Mouse (Mus musculus) small intestine, adult 2 months (tissue): Measurements from ENCODE around the gene Cpeb3. TPM values are rescaled to one million over a fixed set of nuclear protein-coding genes. Genes with fewer than 3 reads are reported as not detected.

Experiments used
- H3K27ac ChIP-seq: fragments of 200-500 bp; 2 replicates; pipeline ENCODE4 v1.5.1; 2012; ENCODE audit warnings: low read depth, low read length, control low read depth, inconsistent platforms; ENCODE audit not compliant: insufficient read depth
- H3K27me3 ChIP-seq: fragments of 200-500 bp; 2 replicates; pipeline ENCODE4 v1.6.1; 2012; ENCODE audit warnings: mild to moderate bottlenecking, moderate library complexity, low read length, inconsistent platforms; ENCODE audit not compliant: control insufficient read depth, insufficient read depth
- H3K36me3 ChIP-seq: fragments of 200-500 bp; 2 replicates; pipeline ENCODE4 v1.6.1; 2012; ENCODE audit warnings: mild to moderate bottlenecking, low read length, control low read depth, inconsistent platforms; ENCODE audit not compliant: control insufficient read depth, insufficient read depth
- H3K4me1 ChIP-seq: fragments of 200-500 bp; 2 replicates; pipeline ENCODE4 v1.6.1; 2012; ENCODE audit warnings: low read length, inconsistent platforms, mixed read lengths; ENCODE audit not compliant: control insufficient read depth, insufficient read depth, insufficient read length
- H3K4me3 ChIP-seq: fragments of 200-500 bp; 2 replicates; pipeline ENCODE4 v1.5.1; 2012; ENCODE audit warnings: low read depth, mild to moderate bottlenecking, control low read depth, inconsistent platforms, low read length, moderate library complexity
- CTCF ChIP-seq: fragments of 200-500 bp; IDR thresholded peaks from 2 replicates; pipeline ENCODE4 v1.5.1; 2012; ENCODE audit warnings: low read depth, mild to moderate bottlenecking, control low read depth, inconsistent platforms, low read length, moderate library complexity, mixed read lengths; ENCODE audit not compliant: insufficient replicate concordance, insufficient read length; ENCODE audit errors: extremely low read depth
- POLR2A ChIP-seq: fragments of 200-500 bp; IDR thresholded peaks from 2 replicates; pipeline ENCODE4 v1.6.1; 2012; ENCODE audit warnings: low read depth, mild to moderate bottlenecking, control low read depth, inconsistent platforms, low read length, moderate library complexity
- WGBS: fragments of 180-500 bp; shearing (Covaris S2); methylation state at CpG from one replicate; pipeline ENCODE4 v1.1.7; 2018; 5-methylcytosine and 5-hydroxymethylcytosine counted together
- polyA plus RNA-seq: library from polyadenylated mRNA; depleted of rRNA; stranded (reverse); fragments of >200 nt; gene quantifications from 2 replicates; pipeline ENCODE4 v1.2.3, GENCODE M21; 2012

Cpeb3 gene
- polyA plus RNA-seq, 1 experiment = 9.1 TPM

- TF ChIP-seq POLR2A = no peak
- 41% methylated on average over 4 of the region's 4 CpGs for WGBS
- no peak overlapping the region for H3K4me3 ChIP-seq
- no peaks in the 10 kb centered on the region; the same call in 1 of the 2 replicates for H3K4me1 ChIP-seq
- no peaks in the 10 kb centered on the region for H3K27me3 ChIP-seq
- H3K27ac ChIP-seq = no peak overlapping the region
- no peaks in the 10 kb centered on the region for H3K36me3 ChIP-seq
These were observed 19.9 kb downstream of the Cpeb3 start for GRCm38 (mm10) chr19:37188366-37188948.

DNA sequence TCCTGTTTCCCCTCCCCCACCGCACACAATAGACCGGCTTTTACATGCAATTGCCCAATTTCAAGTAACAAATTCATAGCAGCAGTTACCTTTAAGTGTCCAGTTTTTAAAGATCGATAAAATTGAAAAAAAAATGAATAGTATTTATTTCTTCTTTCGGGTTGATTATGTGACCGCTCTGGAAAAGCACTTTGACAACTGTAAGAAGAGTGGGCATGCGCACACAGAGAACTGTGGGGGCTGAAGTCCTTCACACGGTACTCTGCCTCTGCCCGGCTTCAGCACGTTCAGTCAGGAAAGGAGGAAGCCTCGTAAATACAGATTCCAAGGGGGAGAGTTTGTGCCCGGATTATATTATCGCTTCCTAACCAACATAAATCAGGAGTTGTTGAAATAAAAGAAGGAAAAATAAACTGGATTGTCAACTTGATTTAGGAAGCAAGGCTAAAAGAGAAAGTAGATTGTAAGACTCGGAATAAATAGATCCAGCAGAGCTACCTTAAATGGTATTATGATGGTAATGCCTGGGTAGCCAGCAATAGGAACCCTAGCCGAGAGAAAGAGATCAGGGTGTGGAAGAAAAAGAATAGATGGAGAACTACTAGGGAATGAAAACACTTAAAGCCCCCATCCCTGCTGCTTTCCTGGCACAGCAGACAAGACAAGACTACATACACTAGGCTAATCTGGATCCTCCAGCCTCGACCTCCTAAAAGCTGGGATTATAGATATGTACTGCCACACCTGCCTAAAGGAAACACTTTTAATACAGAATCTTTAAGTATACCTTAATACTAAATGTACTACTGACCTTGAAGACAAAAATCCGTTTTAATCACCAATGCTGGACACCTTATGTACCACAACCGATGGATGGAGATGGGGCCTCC is 30.3 kb downstream of the Cpeb3 start:
- TF ChIP-seq POLR2A (no peak), CTCF (no peak)
- no peaks in the 10 kb centered on the region; the same call in 1 of the 2 replicates for H3K4me1 ChIP-seq
- no peaks in the 10 kb centered on the region for H3K27me3 ChIP-seq
- peak overlapping the region; percentile 44; the same call in 1 of the 2 replicates for H3K4me3 ChIP-seq
- H3K27ac ChIP-seq = no peak overlapping the region
- H3K36me3 ChIP-seq = no peaks in the 10 kb centered on the region
- WGBS = 16% methylated on average over 17 of the region's 17 CpGs

- peaks cover 6% of the 10 kb centered on the region; the same call in 1 of the 2 replicates for H3K4me1 ChIP-seq
- no peaks in the 10 kb centered on the region for H3K36me3 ChIP-seq
- 47% methylated on average over 4 of the region's 4 CpGs for WGBS
- peaks cover 2% of the 10 kb centered on the region; the same call in 1 of the 2 replicates for H3K27me3 ChIP-seq
- H3K4me3 ChIP-seq = no peak overlapping the region
- H3K27ac ChIP-seq = no peak overlapping the region
- TF ChIP-seq POLR2A (no peak), CTCF (no peak)
These were observed 31.4 kb downstream of the Cpeb3 start for GRCm38 (mm10) chr19:37176879-37177462.

GRCm38 (mm10) chr19:37175919-37176318 is 32.5 kb downstream of the Cpeb3 start:
- Histone ChIP-seq H3K36me3 (no peaks in the 10 kb centered on the region), H3K27ac (peak overlapping the region; percentile 91; the same call in 1 of the 2 replicates), H3K4me3 (peak overlapping the region; percentile 16; the same call in 1 of the 2 replicates), H3K27me3 (peaks cover 2% of the 10 kb centered on the region; the same call in 1 of the 2 replicates), H3K4me1 (peaks cover 6% of the 10 kb centered on the region; the same call in 1 of the 2 replicates)
- TF ChIP-seq CTCF (no peak), POLR2A (no peak)
- WGBS = 10% methylated on average over 6 of the region's 6 CpGs

GRCm38 (mm10) chr19:37175436-37175805 is 33.0 kb downstream of the Cpeb3 start:
- WGBS = under 1% methylated on average over 12 of the region's 12 CpGs

DNA sequence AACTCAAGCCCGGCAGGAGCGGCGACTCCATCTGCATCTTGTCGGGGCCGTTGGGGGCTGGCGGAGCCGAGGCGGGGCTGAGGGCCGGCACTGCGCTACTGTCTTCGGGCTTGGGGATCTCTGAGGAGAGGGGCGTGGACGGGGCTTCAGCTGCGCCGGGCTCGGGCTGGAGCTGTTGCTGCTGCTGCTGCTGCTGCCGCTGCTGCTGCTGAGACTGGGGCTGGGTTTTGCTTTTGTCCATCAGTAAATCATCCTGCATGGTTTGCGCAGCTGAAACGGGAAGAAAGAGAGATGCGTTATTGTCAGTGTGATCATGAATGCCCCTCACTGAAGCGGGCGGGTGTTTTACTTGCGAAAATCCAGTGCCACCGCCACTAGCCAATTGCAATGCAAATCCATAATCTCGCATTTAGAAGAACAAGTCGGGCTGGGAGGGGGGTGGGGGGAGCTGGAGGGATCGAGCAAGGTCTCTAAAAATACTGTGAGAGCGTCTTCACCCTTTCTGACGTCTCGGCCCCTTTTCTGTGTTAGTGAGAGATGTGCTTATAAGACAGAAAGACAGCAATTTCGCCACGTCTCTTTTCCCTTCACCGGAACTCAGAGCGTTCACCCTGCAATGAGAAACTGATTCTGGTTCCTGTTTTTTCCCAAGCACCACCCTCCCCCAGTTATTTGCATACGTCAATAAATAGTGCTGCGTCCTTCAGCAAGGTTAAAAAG is 33.5 kb downstream of the Cpeb3 start:
- TF ChIP-seq POLR2A = no peak
- no peak for TF ChIP-seq CTCF
- Histone ChIP-seq H3K27ac (peak overlapping the region; percentile 91), H3K36me3 (no peaks in the 10 kb centered on the region; the same call in 1 of the 2 replicates), H3K4me3 (peak overlapping the region; percentile 80), H3K4me1 (peaks cover 6% of the 10 kb centered on the region; the same call in 1 of the 2 replicates), H3K27me3 (peaks cover 2% of the 10 kb centered on the region; the same call in 1 of the 2 replicates)
- WGBS = 1% methylated on average over 36 of the region's 36 CpGs

More at GRCm38 (mm10) chr19:37175436-37175805, 33.0 kb downstream of the Cpeb3 start:
- no peak for TF ChIP-seq POLR2A
- TF ChIP-seq CTCF = no peak
- H3K4me1 ChIP-seq = peaks cover 6% of the 10 kb centered on the region; the same call in 1 of the 2 replicates
- H3K36me3 ChIP-seq = no peaks in the 10 kb centered on the region; the same call in 1 of the 2 replicates
- H3K27me3 ChIP-seq = peaks cover 2% of the 10 kb centered on the region; the same call in 1 of the 2 replicates
- peak overlapping the region; percentile 80 for H3K4me3 ChIP-seq
- H3K27ac ChIP-seq = peak overlapping the region; percentile 91
